Mouse (Mus musculus): Measurements from ENCODE around the gene Proz.

Gene Proz

GRCm38 (mm10) chr8:13107990-13108638, 47.4 kb downstream of the Proz start:
- peak; percentile 84 for DNase-seq

GRCm38 (mm10) chr8:13108967-13109366, 48.3 kb downstream of the Proz start:
- DNase-seq = peak; percentile 78

DNA sequence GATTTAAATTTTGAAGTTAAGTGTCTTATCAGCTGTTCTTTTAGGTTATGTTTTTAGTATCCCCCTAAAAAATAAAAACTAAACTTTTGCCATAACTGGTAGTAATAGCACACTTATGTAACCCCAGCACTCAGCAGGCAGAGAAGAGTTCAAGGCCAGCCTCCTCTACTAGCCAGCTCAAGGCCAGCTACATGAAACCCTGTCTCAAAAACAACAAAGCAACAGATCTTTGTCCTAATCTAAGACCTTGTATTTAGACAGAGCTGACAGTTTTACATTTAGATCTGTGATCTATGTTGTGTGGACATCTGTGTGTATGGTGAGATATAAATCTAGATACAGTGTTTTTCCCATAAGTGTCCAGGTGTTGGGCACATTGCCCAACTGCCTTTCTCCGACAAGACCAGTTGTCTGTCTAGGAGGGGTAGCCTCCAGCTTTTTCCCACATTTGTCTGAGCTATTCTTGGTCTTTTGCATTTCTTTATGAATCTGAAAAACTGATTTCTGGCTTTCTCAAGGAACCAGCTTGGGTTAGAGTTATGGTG, 48.8 kb downstream of the Proz start:
- DNase-seq = no peak

GRCm38 (mm10) chr8:13111917-13112316, 51.2 kb downstream of the Proz start:
- DNase-seq = no peak

GRCm38 (mm10) chr8:13113232-13113631, 52.5 kb downstream of the Proz start:
- DNase-seq = no peak

GRCm38 (mm10) chr8:13117096-13117495, 56.4 kb downstream of the Proz start:
- no peak for DNase-seq

GRCm38 (mm10) chr8:13118516-13118915, 57.8 kb downstream of the Proz start:
- no peak for DNase-seq

GRCm38 (mm10) chr8:13120882-13121665, 60.4 kb downstream of the Proz start:
- peak; percentile 46 for DNase-seq

DNA sequence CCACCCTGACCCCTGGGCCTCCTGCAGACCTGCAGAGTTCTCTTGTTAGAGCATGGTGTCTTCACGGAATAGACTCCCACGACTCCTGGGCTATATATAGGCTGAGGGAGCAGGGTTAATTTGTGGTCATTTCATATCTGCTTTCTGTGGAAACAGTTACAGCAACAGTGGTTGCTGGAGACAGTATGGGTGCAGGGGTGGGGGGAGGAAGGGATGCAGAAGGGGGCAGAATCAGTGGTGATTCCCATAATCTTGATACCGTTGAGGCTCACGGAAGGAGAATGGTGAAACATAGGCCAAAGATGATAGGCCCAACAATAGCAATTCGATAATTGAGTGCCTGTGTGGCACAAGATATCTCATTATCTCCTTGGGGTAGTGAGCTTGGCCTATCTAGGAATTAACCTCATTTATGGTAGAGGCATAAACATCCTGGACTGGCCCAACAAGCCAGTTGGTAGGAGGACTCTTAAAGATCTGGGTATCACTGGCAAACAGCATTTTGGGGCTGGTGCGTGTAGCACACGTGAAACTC, 62.2 kb downstream of the Proz start:
- DNase-seq = peak; percentile 39

- no peak for DNase-seq
These were observed 64.2 kb downstream of the Proz start for GRCm38 (mm10) chr8:13124897-13125296.
